Comparison of ENCODE assay signal across 19 mouse cellular contexts in the genomic region with DNA sequence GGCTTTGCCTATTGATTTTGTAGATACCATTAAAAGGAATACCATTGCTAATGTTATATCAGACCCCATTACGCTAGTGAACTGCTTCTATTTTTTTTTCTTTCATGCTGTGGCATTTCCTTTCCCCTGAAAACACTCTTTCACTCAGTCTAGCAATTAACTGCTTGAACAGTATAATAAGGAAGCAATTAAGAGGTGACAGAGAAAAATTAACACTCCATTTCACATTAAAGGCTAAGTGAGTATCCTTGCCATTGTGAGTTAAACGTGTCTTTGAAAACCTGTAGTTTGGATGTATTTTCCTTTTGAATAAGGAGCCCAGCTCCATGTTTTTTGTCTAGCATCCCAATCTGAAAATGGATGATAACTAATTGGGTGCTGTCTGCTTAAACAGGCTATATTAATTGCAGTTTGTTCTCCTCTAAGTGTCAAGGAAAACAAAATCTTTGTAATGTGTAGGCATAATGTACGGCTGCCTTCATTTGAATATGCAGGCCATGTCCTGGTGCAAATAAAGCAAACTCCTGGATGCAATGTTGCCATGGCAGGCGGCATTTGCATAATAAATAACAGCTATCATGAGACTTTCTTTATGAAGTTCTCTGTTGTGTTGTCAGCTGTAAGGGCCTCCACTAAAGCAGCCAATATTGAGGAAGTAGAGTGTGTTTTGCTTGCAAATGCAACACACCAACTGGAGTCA.
DNase-seq lines count a peak whose midpoint lies in the region; ATAC-seq and TF ChIP-seq lines count a peak whose summit lies in the region.
"Had no signal": no experiment of that assay in that cellular context is flagged by ENCODE, and none has a peak within 500 bp of the region (broad histone marks: within the 10 kb centered on the region; RNA-seq: fewer than 3 reads in every experiment).

No protein-coding gene starts in this region.

- no peak for TF ChIP-seq POLR2A in brain, embryonic 14.5 days (IDR thresholded peaks at IDR 0.05; ENCODE audit: borderline replicate concordance, extremely low read depth, insufficient read depth, insufficient read length, poor library complexity, severe bottlenecking)

- no peak for TF ChIP-seq CTCF in brain, embryonic 14.5 days (IDR thresholded peaks at IDR 0.05; ENCODE audit: borderline replicate concordance, extremely low read depth, insufficient read depth, insufficient read length)
- no peak for TF ChIP-seq CTCF in intestine, postnatal 0 days (IDR thresholded peaks at IDR 0.05; ENCODE audit: low read depth)

- no peak overlapping the region for H3K4me3 ChIP-seq in midbrain, embryonic 13.5 days (replicated peaks)
- no peak overlapping the region for H3K4me3 ChIP-seq in midbrain, embryonic 10.5 days
- H3K4me3 ChIP-seq in forebrain, embryonic 15.5 days = no peak overlapping the region
- H3K4me3 ChIP-seq in hindbrain, embryonic 16.5 days (ENCODE audit: low read length) = no peak overlapping the region
- no peak overlapping the region for H3K4me3 ChIP-seq in intestine, postnatal 0 days (ENCODE audit: low read depth, low read length)

- ATAC-seq in midbrain, embryonic 13.5 days = 0 out of 2 replicates have a peak, but pooled peaks have one; percentile 34
- ATAC-seq in forebrain, embryonic 15.5 days (replicated peaks) = peak; percentile 93
- ATAC-seq in hindbrain, embryonic 16.5 days = 0 out of 2 replicates have a peak, but pooled peaks have one; percentile 37
- ATAC-seq in intestine, postnatal 0 days = no peak
- ATAC-seq: liver, postnatal 0 days had no signal

- no peak overlapping the region for H3K4me2 ChIP-seq in midbrain, embryonic 13.5 days (replicated peaks)
- no peak overlapping the region for H3K4me2 ChIP-seq in forebrain, embryonic 15.5 days (replicated peaks)
- H3K4me2 ChIP-seq in hindbrain, embryonic 16.5 days (ENCODE audit: low read length) = no peak overlapping the region
- no peak overlapping the region for H3K4me2 ChIP-seq in intestine, postnatal 0 days (replicated peaks; ENCODE audit: low read depth)
- H3K4me2 ChIP-seq: heart, embryonic 11.5 days had no signal

- H3K36me3 ChIP-seq in midbrain, embryonic 13.5 days = no peaks in the 10 kb centered on the region
- H3K36me3 ChIP-seq in midbrain, embryonic 10.5 days = no peaks in the 10 kb centered on the region
- no peaks in the 10 kb centered on the region for H3K36me3 ChIP-seq in forebrain, embryonic 15.5 days
- no peaks in the 10 kb centered on the region for H3K36me3 ChIP-seq in hindbrain, embryonic 16.5 days (ENCODE audit: control insufficient read depth, insufficient read depth, low read length)
- no peaks in the 10 kb centered on the region for H3K36me3 ChIP-seq in intestine, postnatal 0 days (ENCODE audit: control insufficient read depth, insufficient read depth)

- no peak overlapping the region for H3K9ac ChIP-seq in midbrain, embryonic 13.5 days (replicated peaks)
- no peak overlapping the region for H3K9ac ChIP-seq in forebrain, embryonic 15.5 days (replicated peaks)
- no peak overlapping the region for H3K9ac ChIP-seq in hindbrain, embryonic 16.5 days (ENCODE audit: low read depth, low read length)
- no peak overlapping the region for H3K9ac ChIP-seq in intestine, postnatal 0 days (ENCODE audit: low read depth, low read length)
- H3K9ac ChIP-seq: liver, postnatal 0 days had no signal

- 65% methylated on average over 4 of the region's 4 CpGs for WGBS in midbrain, embryonic 13.5 days
- WGBS in midbrain, embryonic 10.5 days = 78% methylated on average over 4 of the region's 4 CpGs
- WGBS in forebrain, embryonic 15.5 days = 29% methylated on average over 4 of the region's 4 CpGs
- 46% methylated on average over 4 of the region's 4 CpGs for whole genome bisulfite sequencing in hindbrain, embryonic 16.5 days
- 69% methylated on average over 4 of the region's 4 CpGs for WGBS in intestine, postnatal 0 days

- no peak for DNase-seq in midbrain, embryonic 10.5 days (ENCODE audit: low spot score)
- peak; percentile 89 for DNase-seq in brain, embryonic 14.5 days (ENCODE audit: low read depth)
- no peak for DNase-seq in gastrocnemius, adult 8-10 months (ENCODE audit: low spot score in 2 of 2)
- DNase-seq: adrenal gland, postnatal 36 days; cerebellum, adult 2 months; heart, postnatal 14 days; kidney, adult 9 months; kidney, postnatal 36 days; left cerebral cortex, postnatal 4 days; liver; liver, postnatal 0 days; lung, postnatal 10 days; thymus, postnatal 25 days had no signal

- no peak overlapping the region for H3K27ac ChIP-seq in midbrain, embryonic 13.5 days
- H3K27ac ChIP-seq in midbrain, embryonic 10.5 days (replicated peaks) = no peak overlapping the region
- no peak overlapping the region for H3K27ac ChIP-seq in forebrain, embryonic 15.5 days (replicated peaks)
- H3K27ac ChIP-seq in hindbrain, embryonic 16.5 days (ENCODE audit: low read depth, low read length) = no peak overlapping the region
- H3K27ac ChIP-seq in intestine, postnatal 0 days (ENCODE audit: low read depth, low read length) = no peak overlapping the region

- no peaks in the 10 kb centered on the region for H3K9me3 ChIP-seq in midbrain, embryonic 13.5 days
- no peaks in the 10 kb centered on the region for H3K9me3 ChIP-seq in midbrain, embryonic 10.5 days (replicated peaks)
- no peaks in the 10 kb centered on the region for H3K9me3 ChIP-seq in forebrain, embryonic 15.5 days
- H3K9me3 ChIP-seq in hindbrain, embryonic 16.5 days (ENCODE audit: control insufficient read depth, low read length) = no peaks in the 10 kb centered on the region
- H3K9me3 ChIP-seq in intestine, postnatal 0 days (ENCODE audit: control insufficient read depth) = no peaks in the 10 kb centered on the region

- no peaks in the 10 kb centered on the region for H3K27me3 ChIP-seq in midbrain, embryonic 13.5 days
- H3K27me3 ChIP-seq in midbrain, embryonic 10.5 days (ENCODE audit: low read depth, poor library complexity, severe bottlenecking) = no peaks in the 10 kb centered on the region
- no peaks in the 10 kb centered on the region for H3K27me3 ChIP-seq in forebrain, embryonic 15.5 days
- H3K27me3 ChIP-seq in hindbrain, embryonic 16.5 days (replicated peaks; ENCODE audit: control insufficient read depth, insufficient read depth, low read length) = no peaks in the 10 kb centered on the region
- no peaks in the 10 kb centered on the region for H3K27me3 ChIP-seq in intestine, postnatal 0 days (replicated peaks; ENCODE audit: control insufficient read depth, insufficient read depth, low read length)
- H3K27me3 ChIP-seq: CH12.LX had no signal

- no peaks in the 10 kb centered on the region for H3K4me1 ChIP-seq in midbrain, embryonic 13.5 days (replicated peaks)
- H3K4me1 ChIP-seq in midbrain, embryonic 10.5 days = no peaks in the 10 kb centered on the region
- H3K4me1 ChIP-seq in forebrain, embryonic 15.5 days = peaks cover 3% of the 10 kb centered on the region; the same call in 1 of the 2 replicates
- H3K4me1 ChIP-seq in hindbrain, embryonic 16.5 days (ENCODE audit: control insufficient read depth, insufficient read depth, low read depth, low read length) = no peaks in the 10 kb centered on the region
- no peaks in the 10 kb centered on the region for H3K4me1 ChIP-seq in intestine, postnatal 0 days (replicated peaks; ENCODE audit: control insufficient read depth, insufficient read depth, low read length)
